Mouse (Mus musculus): Measurements from ENCODE around the gene Filip1l.

DNA sequence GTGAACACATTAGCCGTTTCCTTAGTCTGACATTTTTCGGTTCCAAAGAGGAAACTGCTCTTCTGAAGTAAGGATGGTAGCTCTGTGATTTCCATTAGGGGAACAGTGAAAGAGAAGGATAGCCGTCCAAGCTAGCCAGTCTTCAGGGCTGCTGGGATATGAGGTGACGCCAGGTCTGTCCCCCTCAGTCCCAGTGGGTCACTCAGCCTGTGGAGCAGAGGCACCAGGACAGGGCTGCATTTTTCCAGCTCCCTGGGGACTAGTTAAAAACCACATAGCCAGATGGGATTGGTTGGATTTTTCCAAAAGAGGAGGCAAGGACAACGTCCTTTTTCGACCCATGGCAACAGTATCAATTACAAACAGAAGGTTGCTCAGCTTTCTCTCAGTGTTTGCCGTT is 25.9 kb upstream of the Filip1l start:
- TF ChIP-seq POLR2A (IDR thresholded peaks at IDR 0.05; ENCODE audit: borderline replicate concordance, low read depth, low read length) (no peak), CTCF (IDR thresholded peaks at IDR 0.05; ENCODE audit: low read depth, low read length) (no peak)
